Mouse (Mus musculus) stomach, embryonic 16.5 days (tissue): ENCODE measurements around the gene Sec22c. TPM values are rescaled to one million over a fixed set of nuclear protein-coding genes. Genes with fewer than 3 reads are reported as not detected.

ENCODE experiments used
- ATAC-seq: fragments of 200-750 bp; cut with Nextera tagmentation; 2 replicates; pipeline ENCODE4 v1.8.0; 2017; ENCODE audit warnings: moderate number of reproducible peaks, moderate TSS enrichment; ENCODE audit not compliant: insufficient read depth, low FRiP score
- H3K27ac ChIP-seq: fragments of 300-500 bp; sonication (generic); 2 replicates; pipeline ENCODE4 v1.5.1; 2014; ENCODE audit warnings: low read length
- H3K27me3 ChIP-seq: fragments of 300-500 bp; sonication (generic); 2 replicates; pipeline ENCODE4 v1.6.1; 2014; ENCODE audit warnings: low read length, control low read depth, mixed read lengths; ENCODE audit not compliant: control insufficient read depth, insufficient read depth
- H3K36me3 ChIP-seq: fragments of 300-500 bp; sonication (generic); 2 replicates; pipeline ENCODE4 v1.6.1; 2014; ENCODE audit warnings: low read length; ENCODE audit not compliant: control insufficient read depth, insufficient read depth
- H3K4me1 ChIP-seq: fragments of 300-500 bp; sonication (generic); 2 replicates; pipeline ENCODE4 v1.6.1; 2014; ENCODE audit warnings: low read length, control low read depth, mixed read lengths; ENCODE audit not compliant: control insufficient read depth, insufficient read depth
- H3K4me2 ChIP-seq: fragments of 300-500 bp; sonication (generic); 2 replicates; pipeline ENCODE4 v1.6.1; 2014; ENCODE audit warnings: low read depth, low read length, mixed read lengths
- H3K4me3 ChIP-seq: fragments of 300-500 bp; sonication (generic); replicated peaks from 2 replicates; pipeline ENCODE4 v1.5.1; 2014; ENCODE audit warnings: mild to moderate bottlenecking, low read length
- H3K9ac ChIP-seq: fragments of 300-500 bp; sonication (generic); 2 replicates; pipeline ENCODE4 v1.6.1; 2014; ENCODE audit warnings: low read length
- H3K9me3 ChIP-seq: fragments of 300-500 bp; sonication (generic); replicated peaks from 2 replicates; pipeline ENCODE4 v1.6.1; 2016; ENCODE audit warnings: low read length, control low read depth; ENCODE audit not compliant: control insufficient read depth
- WGBS: fragments of 180-500 bp; shearing (Covaris S2); extraction: QIAGEN DNeasy Blood & Tissue Kit; methylation state at CpG from one replicate; pipeline ENCODE4 v1.1.7; 2014; 5-methylcytosine and 5-hydroxymethylcytosine counted together
- polyA plus RNA-seq: library from polyadenylated mRNA; unstranded; fragments of >200 nt; fragmentation: Nextera tagmentation; extraction: Ambion mirVana; gene quantifications from 2 replicates; pipeline ENCODE4 v1.2.1, GENCODE M21; 2015

The Sec22c gene
- polyA plus RNA-seq, 1 experiment from 2014 or later, result 8.8 TPM

- peak overlapping the region; percentile 98 for H3K27ac ChIP-seq
- H3K27me3 ChIP-seq, result no peaks in the 10 kb centered on the region
- peak overlapping the region; percentile 84 for H3K4me2 ChIP-seq
- H3K9me3 ChIP-seq, result no peaks in the 10 kb centered on the region
- 65% methylated on average over 15 of the region's 15 CpGs for WGBS
- ATAC-seq, result no peak
- H3K4me3 ChIP-seq, result peak overlapping the region; percentile 92
- H3K4me1 ChIP-seq, result peaks cover 9% of the 10 kb centered on the region; the same call in 1 of the 2 replicates
- peaks cover 2% of the 10 kb centered on the region for H3K36me3 ChIP-seq
- peak overlapping the region; percentile 80 for H3K9ac ChIP-seq
Measured at GRCm38 (mm10) chr9:121718070-121718705, 12.9 kb upstream of the Sec22c start.

- Histone ChIP-seq H3K4me2 (no peak overlapping the region), H3K27me3 (no peaks in the 10 kb centered on the region), H3K4me1 (peaks cover 9% of the 10 kb centered on the region; the same call in 1 of the 2 replicates), H3K4me3 (no peak overlapping the region), H3K9me3 (no peaks in the 10 kb centered on the region), H3K36me3 (peaks cover 10% of the 10 kb centered on the region), H3K9ac (no peak overlapping the region), H3K27ac (no peak overlapping the region)
- WGBS, result 76% methylated on average over 2 of the region's 2 CpGs
- no peak for ATAC-seq
Measured at GRCm38 (mm10) chr9:121717048-121717447, 11.8 kb upstream of the Sec22c start.

- Histone ChIP-seq H3K4me3 (peak overlapping the region; percentile 81), H3K27me3 (no peaks in the 10 kb centered on the region), H3K36me3 (peaks cover 10% of the 10 kb centered on the region), H3K9ac (peak overlapping the region; percentile 97), H3K4me1 (peaks cover 15% of the 10 kb centered on the region), H3K4me2 (peak overlapping the region; percentile 91), H3K9me3 (no peaks in the 10 kb centered on the region), H3K27ac (peak overlapping the region; percentile 96)
- WGBS, result 0% methylated on average over 18 of the region's 18 CpGs
- ATAC-seq, result peak; percentile 29; the same call in 1 of the 2 replicates
Measured at GRCm38 (mm10) chr9:121710584-121710975, 5.3 kb upstream of the Sec22c start.

DNA sequence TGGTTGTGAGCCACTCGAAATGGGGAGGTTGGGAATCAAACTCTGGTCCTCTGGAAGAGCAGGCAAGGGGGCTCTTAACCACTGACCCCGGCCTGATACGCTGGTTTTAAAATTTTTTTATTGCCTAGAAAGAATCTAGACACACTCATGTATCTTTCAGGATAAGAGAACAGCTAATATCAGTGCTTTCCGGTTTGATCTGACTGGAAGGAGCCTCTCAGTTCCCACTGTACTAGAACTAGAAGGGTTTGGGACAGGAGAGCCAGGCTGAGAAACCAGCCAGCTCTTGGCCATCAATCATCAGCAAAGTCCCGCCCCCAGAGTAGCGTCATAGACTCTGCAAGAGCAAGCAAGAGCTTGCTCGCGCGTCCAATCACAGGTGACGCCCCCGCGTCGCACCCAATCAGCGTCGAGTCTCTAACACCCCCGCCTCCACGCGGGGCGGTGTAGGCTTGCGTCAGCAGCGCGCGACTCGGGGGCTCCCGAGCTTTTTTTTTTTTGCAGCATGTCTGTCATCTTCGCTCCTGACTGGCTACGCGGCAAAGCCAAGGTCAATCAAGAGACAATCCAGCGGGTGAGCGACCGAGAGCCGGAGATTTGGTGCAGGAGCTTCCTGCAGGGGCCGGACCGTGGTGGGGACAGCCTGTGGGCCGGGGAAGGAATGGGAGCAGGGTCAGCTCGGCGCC, 4.8 kb upstream of the Sec22c start, which contains the start of gene Ss18l2:
Ss18l2 (plus strand) TSS at position 432 of the 686 bp plus-strand sequence.
- Histone ChIP-seq H3K4me1 (peaks cover 21% of the 10 kb centered on the region), H3K27me3 (no peaks in the 10 kb centered on the region), H3K4me3 (peak within 1 kb of the TSS; percentile 81), H3K9me3 (no peaks in the 10 kb centered on the region), H3K9ac (peak within 1 kb of the TSS; percentile 97), H3K36me3 (peaks cover 10% of the 10 kb centered on the region), H3K27ac (peak within 1 kb of the TSS; percentile 96), H3K4me2 (peak within 1 kb of the TSS; percentile 91)
- WGBS, result 5% methylated on average over 37 of the region's 37 CpGs
- peak; percentile 97 for ATAC-seq

GRCm38 (mm10) chr9:121708506-121709486, 3.5 kb upstream of the Sec22c start:
- H3K27me3 ChIP-seq, result no peaks in the 10 kb centered on the region
- peaks cover 10% of the 10 kb centered on the region for H3K36me3 ChIP-seq
- no peak for ATAC-seq
- no peak overlapping the region for H3K9ac ChIP-seq
- H3K4me1 ChIP-seq, result peaks cover 26% of the 10 kb centered on the region
- H3K9me3 ChIP-seq, result no peaks in the 10 kb centered on the region
- no peak overlapping the region for H3K4me3 ChIP-seq
- no peak overlapping the region for H3K4me2 ChIP-seq
- 65% methylated on average over 7 of the region's 7 CpGs for WGBS
- H3K27ac ChIP-seq, result no peak overlapping the region

DNA sequence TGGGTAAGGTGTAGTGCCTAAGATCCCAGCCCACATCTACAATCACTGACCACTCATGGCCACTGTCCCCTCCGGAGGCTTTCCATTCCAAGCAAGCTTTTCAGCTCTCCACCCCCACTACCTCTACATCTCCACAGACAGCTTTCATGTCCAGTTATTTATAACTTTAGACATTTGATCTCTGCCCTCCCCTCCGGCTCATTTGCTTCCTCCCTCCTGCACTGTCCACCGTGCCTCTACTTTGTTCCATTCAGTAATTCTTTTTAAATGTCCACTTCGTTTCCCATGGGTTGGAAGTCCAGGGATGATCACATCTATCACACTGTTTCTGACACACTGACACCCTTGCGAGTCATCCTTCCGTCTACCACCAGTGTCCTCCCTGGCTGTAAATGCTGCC, 2.5 kb upstream of the Sec22c start:
- Histone ChIP-seq H3K27ac (no peak overlapping the region), H3K4me3 (no peak overlapping the region), H3K9me3 (no peaks in the 10 kb centered on the region), H3K4me1 (peaks cover 26% of the 10 kb centered on the region), H3K36me3 (peaks cover 4% of the 10 kb centered on the region; the same call in 1 of the 2 replicates), H3K27me3 (no peaks in the 10 kb centered on the region), H3K4me2 (no peak overlapping the region), H3K9ac (no peak overlapping the region)
- 48% methylated on average over 6 of the region's 6 CpGs for WGBS
- ATAC-seq, result no peak

DNA sequence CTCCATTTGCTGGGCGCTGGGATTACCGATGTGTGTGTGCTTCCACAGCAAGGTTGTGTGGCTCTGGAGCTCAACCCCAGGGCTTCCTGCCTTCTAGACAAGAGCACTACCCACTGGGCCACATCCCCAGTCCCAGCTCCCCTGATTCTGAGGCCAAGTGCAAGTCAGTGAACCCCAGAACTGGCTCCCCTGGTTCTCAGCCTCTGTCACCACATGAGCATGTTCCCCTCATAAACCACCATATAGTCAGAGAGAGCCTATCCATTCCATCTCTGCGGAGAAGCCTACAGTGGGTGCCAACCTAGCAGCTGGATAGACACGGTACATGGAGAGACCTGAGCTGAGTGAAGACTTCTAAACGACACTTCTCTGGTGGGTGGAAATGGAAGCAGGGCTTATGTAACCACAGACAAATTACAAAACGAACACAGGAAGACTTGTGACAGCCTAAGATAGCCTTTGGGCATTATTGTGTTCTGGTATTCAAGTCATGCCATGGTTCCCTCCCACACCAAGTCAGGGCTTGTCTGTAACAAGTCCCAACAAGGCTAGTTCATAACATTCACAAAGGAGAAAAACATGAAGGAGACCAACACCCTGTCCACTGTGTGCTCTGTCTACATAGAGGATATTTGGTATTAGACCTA, 862 bp upstream of the Sec22c start:
- Histone ChIP-seq H3K4me3 (no peak overlapping the region), H3K27me3 (no peaks in the 10 kb centered on the region), H3K36me3 (no peaks in the 10 kb centered on the region), H3K27ac (no peak overlapping the region), H3K9ac (no peak overlapping the region), H3K4me2 (peak overlapping the region; percentile 88), H3K9me3 (no peaks in the 10 kb centered on the region), H3K4me1 (peaks cover 21% of the 10 kb centered on the region)
- ATAC-seq, result no peak
- WGBS, result 74% methylated on average over 6 of the region's 6 CpGs

DNA sequence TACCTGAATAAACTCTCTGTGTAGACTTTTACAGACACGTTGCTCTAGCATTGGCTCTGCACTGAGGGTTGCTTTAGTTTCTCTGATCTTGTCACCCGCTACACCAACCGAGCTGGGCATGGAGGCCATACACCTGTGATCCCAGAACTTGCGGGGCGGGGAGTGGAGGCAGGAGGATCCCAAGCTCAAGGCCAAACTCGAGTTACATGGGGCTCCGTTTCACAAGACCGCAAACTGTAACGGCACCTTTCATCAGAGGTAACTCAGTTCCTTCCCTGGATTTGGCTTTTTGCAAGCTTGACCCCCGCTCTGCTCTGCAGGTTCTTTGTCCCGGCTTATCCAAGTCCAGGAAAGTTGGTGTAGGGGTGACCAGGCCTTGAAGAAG, 1.0 kb downstream of the Sec22c start:
- WGBS, result 33% methylated on average over 11 of the region's 11 CpGs
- Histone ChIP-seq H3K9me3 (no peaks in the 10 kb centered on the region), H3K4me3 (peak overlapping the region; percentile 88), H3K4me2 (peak overlapping the region; percentile 88), H3K27me3 (no peaks in the 10 kb centered on the region), H3K27ac (peak overlapping the region; percentile 43; the same call in 1 of the 2 replicates), H3K36me3 (no peaks in the 10 kb centered on the region), H3K4me1 (peaks cover 13% of the 10 kb centered on the region), H3K9ac (peak overlapping the region; percentile 83)
- ATAC-seq, result no peak
